Mouse (Mus musculus): ENCODE measurements at regions not wholly inside any gene's neighbourhood (a gene's known extent, or its start where the extent isn't known, plus 50 kb on each side); places are given as distances from the start of the nearest gene placed in this dataset.

DNA sequence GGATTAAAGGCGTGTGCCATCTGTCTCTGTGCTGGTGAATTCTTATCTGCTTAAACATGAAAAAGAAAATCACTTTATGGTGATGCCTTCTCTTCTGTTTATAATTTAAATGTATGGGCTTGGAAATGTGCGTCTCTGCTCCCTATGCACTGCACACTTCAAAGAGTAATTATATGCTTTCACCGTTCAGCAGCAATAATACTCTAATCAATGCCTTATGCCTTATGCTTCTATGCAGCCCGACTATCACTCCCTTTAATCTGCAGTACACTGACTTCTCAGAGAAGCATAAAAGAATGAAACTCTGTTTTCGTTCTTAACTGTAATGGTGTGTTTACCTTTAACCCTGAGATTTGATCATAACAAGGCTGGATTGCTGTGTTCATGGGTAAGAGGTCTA, 395.5 kb upstream of the Pdzrn3 start:
- Histone ChIP-seq H3K4me3 (ENCODE audit: low read depth, low read length) (no peak overlapping the region), H3K27ac (ENCODE audit: low read depth, low read length) (no peak overlapping the region), H3K9me3 (ENCODE audit: control insufficient read depth, low read length) (no peaks in the 10 kb centered on the region), H3K27me3 (ENCODE audit: control insufficient read depth, insufficient read depth, low read length) (no peaks in the 10 kb centered on the region), H3K9ac (replicated peaks; ENCODE audit: low read depth, low read length) (no peak overlapping the region), H3K4me1 (ENCODE audit: control insufficient read depth, insufficient read depth, low read length) (no peaks in the 10 kb centered on the region), H3K36me3 (ENCODE audit: control insufficient read depth, insufficient read depth, low read length) (no peaks in the 10 kb centered on the region), H3K4me2 (ENCODE audit: low read depth, low read length) (no peak overlapping the region)
- 70% methylated on average over 5 of the region's 5 CpGs for WGBS
- ATAC-seq (ENCODE audit: low read depth), result no peak

DNA sequence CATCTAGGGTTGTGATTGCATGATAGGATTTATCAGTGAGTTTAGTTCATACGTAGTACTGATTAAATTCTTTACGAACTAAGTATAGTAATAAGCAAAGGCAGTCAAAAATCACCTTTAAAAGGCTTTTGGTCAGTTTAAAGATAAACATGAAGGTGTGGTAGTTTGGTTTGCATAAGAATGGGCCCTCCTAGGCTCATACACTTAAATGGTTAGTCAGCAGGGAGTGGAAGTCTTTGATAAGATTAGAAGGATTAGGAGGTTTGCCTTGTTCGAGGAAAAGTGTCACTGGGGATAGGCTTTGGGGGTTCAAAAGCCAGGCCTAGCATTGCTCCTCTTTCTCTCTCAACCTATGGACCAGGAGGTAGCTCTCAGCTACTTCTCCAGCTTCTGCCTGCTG, 357.4 kb upstream of the Pdzrn3 start:
- Histone ChIP-seq H3K27ac (ENCODE audit: low read depth, low read length) (no peak overlapping the region), H3K27me3 (ENCODE audit: control insufficient read depth, insufficient read depth, low read length) (no peaks in the 10 kb centered on the region), H3K4me3 (ENCODE audit: low read depth, low read length) (no peak overlapping the region), H3K4me1 (ENCODE audit: control insufficient read depth, insufficient read depth, low read length) (no peaks in the 10 kb centered on the region), H3K9ac (replicated peaks; ENCODE audit: low read depth, low read length) (no peak overlapping the region), H3K36me3 (ENCODE audit: control insufficient read depth, insufficient read depth, low read length) (no peaks in the 10 kb centered on the region), H3K9me3 (ENCODE audit: control insufficient read depth, low read length) (no peaks in the 10 kb centered on the region), H3K4me2 (ENCODE audit: low read depth, low read length) (no peak overlapping the region)
- 70% methylated on average over 3 of the region's 3 CpGs for WGBS
- no peak for ATAC-seq (ENCODE audit: low read depth)

GRCm38 (mm10) chr6:101720513-101720912, 342.8 kb upstream of the Pdzrn3 start:
- no peak for ATAC-seq (ENCODE audit: low read depth)
- H3K36me3 ChIP-seq (ENCODE audit: control insufficient read depth, insufficient read depth, low read length), result no peaks in the 10 kb centered on the region
- no peak overlapping the region for H3K9ac ChIP-seq (replicated peaks; ENCODE audit: low read depth, low read length)
- no peaks in the 10 kb centered on the region for H3K27me3 ChIP-seq (ENCODE audit: control insufficient read depth, insufficient read depth, low read length)
- H3K9me3 ChIP-seq (ENCODE audit: control insufficient read depth, low read length), result no peaks in the 10 kb centered on the region
- no peak overlapping the region for H3K27ac ChIP-seq (ENCODE audit: low read depth, low read length)
- no peak overlapping the region for H3K4me3 ChIP-seq (ENCODE audit: low read depth, low read length)
- no peaks in the 10 kb centered on the region for H3K4me1 ChIP-seq (ENCODE audit: control insufficient read depth, insufficient read depth, low read length)
- H3K4me2 ChIP-seq (ENCODE audit: low read depth, low read length), result no peak overlapping the region

DNA sequence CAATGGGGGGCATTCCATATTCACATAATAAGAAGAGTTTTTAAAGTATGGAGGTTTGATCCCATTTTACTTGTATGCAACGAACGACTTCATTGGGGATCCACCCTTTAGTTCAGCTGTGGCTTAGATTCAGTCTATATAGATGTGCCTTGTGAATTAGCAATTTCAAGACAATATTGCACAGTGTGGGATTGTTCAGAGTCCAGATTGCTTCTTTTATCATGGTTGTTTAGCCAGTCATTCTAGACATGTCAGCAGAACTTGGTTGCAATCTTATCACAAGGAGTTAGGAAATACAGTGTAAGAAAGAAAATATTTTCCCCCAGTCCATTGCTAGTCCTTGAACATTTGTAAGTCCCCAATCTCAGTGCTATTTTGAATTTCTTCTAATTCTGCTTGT, 312.0 kb upstream of the Pdzrn3 start:
- 97% methylated on average over 2 of the region's 2 CpGs for WGBS
- H3K27ac ChIP-seq (ENCODE audit: low read depth, low read length), result no peak overlapping the region
- no peaks in the 10 kb centered on the region for H3K36me3 ChIP-seq (ENCODE audit: control insufficient read depth, insufficient read depth, low read length)
- H3K4me2 ChIP-seq (ENCODE audit: low read depth, low read length), result no peak overlapping the region
- no peak for ATAC-seq (ENCODE audit: low read depth)
- no peaks in the 10 kb centered on the region for H3K9me3 ChIP-seq (ENCODE audit: control insufficient read depth, low read length)
- H3K4me3 ChIP-seq (ENCODE audit: low read depth, low read length), result no peak overlapping the region
- no peaks in the 10 kb centered on the region for H3K27me3 ChIP-seq (ENCODE audit: control insufficient read depth, insufficient read depth, low read length)
- no peaks in the 10 kb centered on the region for H3K4me1 ChIP-seq (ENCODE audit: control insufficient read depth, insufficient read depth, low read length)
- no peak overlapping the region for H3K9ac ChIP-seq (replicated peaks; ENCODE audit: low read depth, low read length)

GRCm38 (mm10) chr6:101686578-101686977, 308.9 kb upstream of the Pdzrn3 start:
- H3K4me3 ChIP-seq (ENCODE audit: low read depth, low read length), result no peak overlapping the region

DNA sequence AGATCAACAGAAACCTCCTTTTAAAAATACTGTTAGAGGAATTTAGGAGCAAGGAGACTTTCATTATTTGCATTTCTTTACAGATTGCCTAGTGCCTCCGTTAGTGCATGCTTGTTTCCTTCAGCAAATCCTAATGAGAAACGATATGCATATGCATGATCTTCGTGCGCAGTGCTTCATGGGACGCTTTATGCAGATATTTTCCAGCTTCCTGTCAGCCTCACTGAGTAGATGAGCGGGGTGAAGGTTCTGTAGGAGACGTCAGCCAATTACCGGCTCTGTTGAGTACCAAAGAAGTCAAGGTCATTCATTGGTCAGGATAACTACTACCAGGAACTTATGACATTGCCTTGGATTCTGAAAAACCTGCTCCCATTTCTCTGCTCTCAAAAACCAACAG, 308.0 kb upstream of the Pdzrn3 start:
- Histone ChIP-seq H3K36me3 (ENCODE audit: control insufficient read depth, insufficient read depth, low read length) (no peaks in the 10 kb centered on the region), H3K27me3 (ENCODE audit: control insufficient read depth, insufficient read depth, low read length) (no peaks in the 10 kb centered on the region), H3K4me1 (ENCODE audit: control insufficient read depth, insufficient read depth, low read length) (no peaks in the 10 kb centered on the region), H3K9me3 (ENCODE audit: control insufficient read depth, low read length) (no peaks in the 10 kb centered on the region), H3K4me3 (ENCODE audit: low read depth, low read length) (no peak overlapping the region), H3K4me2 (ENCODE audit: low read depth, low read length) (peak overlapping the region; percentile 31), H3K9ac (replicated peaks; ENCODE audit: low read depth, low read length) (no peak overlapping the region), H3K27ac (ENCODE audit: low read depth, low read length) (no peak overlapping the region)
- ATAC-seq (ENCODE audit: low read depth), result no peak
- 40% methylated on average over 8 of the region's 8 CpGs for WGBS

More at GRCm38 (mm10) chr6:101686578-101686977, 308.9 kb upstream of the Pdzrn3 start:
- H3K4me1 ChIP-seq (ENCODE audit: control insufficient read depth, insufficient read depth, low read length), result no peaks in the 10 kb centered on the region
- H3K4me2 ChIP-seq (ENCODE audit: low read depth, low read length), result no peak overlapping the region
- H3K27ac ChIP-seq (ENCODE audit: low read depth, low read length), result no peak overlapping the region
- ATAC-seq (ENCODE audit: low read depth), result no peak
- no peaks in the 10 kb centered on the region for H3K27me3 ChIP-seq (ENCODE audit: control insufficient read depth, insufficient read depth, low read length)
- no peaks in the 10 kb centered on the region for H3K36me3 ChIP-seq (ENCODE audit: control insufficient read depth, insufficient read depth, low read length)
- H3K9ac ChIP-seq (replicated peaks; ENCODE audit: low read depth, low read length), result no peak overlapping the region
- H3K9me3 ChIP-seq (ENCODE audit: control insufficient read depth, low read length), result no peaks in the 10 kb centered on the region

DNA sequence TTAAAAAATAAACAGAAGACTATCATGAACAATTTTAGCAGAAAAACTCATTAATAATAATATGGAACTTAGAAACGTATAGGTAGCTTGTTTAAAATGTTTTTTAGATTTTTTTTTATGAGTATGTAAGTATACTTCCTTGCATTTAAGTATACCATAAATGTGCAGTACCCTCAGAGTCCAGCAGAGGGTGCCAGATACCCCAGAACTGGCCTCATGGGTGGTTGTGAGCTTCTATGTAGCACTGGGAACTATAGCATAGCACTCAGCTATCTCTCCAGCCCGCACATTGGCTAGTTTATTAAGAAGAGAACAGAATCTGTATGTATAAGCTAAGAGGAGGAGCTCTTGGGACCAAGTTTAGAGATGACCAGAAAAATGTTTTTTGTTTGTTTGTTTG, 306.7 kb upstream of the Pdzrn3 start:
- Histone ChIP-seq H3K27me3 (ENCODE audit: control insufficient read depth, insufficient read depth, low read length) (no peaks in the 10 kb centered on the region), H3K27ac (ENCODE audit: low read depth, low read length) (no peak overlapping the region), H3K4me2 (ENCODE audit: low read depth, low read length) (no peak overlapping the region), H3K36me3 (ENCODE audit: control insufficient read depth, insufficient read depth, low read length) (no peaks in the 10 kb centered on the region), H3K9ac (replicated peaks; ENCODE audit: low read depth, low read length) (no peak overlapping the region), H3K9me3 (ENCODE audit: control insufficient read depth, low read length) (no peaks in the 10 kb centered on the region), H3K4me3 (ENCODE audit: low read depth, low read length) (no peak overlapping the region), H3K4me1 (ENCODE audit: control insufficient read depth, insufficient read depth, low read length) (no peaks in the 10 kb centered on the region)
- ATAC-seq (ENCODE audit: low read depth), result no peak
- WGBS, result 70% methylated on average over 2 of the region's 2 CpGs

DNA sequence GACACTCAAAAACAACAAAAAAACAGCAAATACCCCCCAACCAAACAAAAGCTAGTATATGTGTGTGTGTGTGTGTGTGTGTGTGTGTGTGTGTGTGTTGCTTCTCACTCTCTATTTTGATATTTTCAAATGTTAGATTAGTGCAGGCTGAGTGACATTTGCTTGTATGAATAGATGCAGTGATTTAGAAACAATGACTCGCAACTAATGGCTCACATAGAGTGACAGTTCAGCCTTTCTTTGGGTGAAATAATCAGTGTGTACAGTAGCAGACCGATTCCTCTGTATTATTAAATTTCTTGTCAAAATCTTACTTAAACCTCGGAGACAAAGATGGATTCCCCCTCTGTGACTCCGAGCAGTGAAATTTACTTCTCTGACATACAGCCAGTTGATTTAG, 297.1 kb upstream of the Pdzrn3 start:
- Histone ChIP-seq H3K9ac (replicated peaks; ENCODE audit: low read depth, low read length) (no peak overlapping the region), H3K4me2 (ENCODE audit: low read depth, low read length) (no peak overlapping the region), H3K9me3 (ENCODE audit: control insufficient read depth, low read length) (no peaks in the 10 kb centered on the region), H3K27me3 (ENCODE audit: control insufficient read depth, insufficient read depth, low read length) (no peaks in the 10 kb centered on the region), H3K4me3 (ENCODE audit: low read depth, low read length) (no peak overlapping the region), H3K36me3 (ENCODE audit: control insufficient read depth, insufficient read depth, low read length) (no peaks in the 10 kb centered on the region), H3K4me1 (ENCODE audit: control insufficient read depth, insufficient read depth, low read length) (no peaks in the 10 kb centered on the region), H3K27ac (ENCODE audit: low read depth, low read length) (no peak overlapping the region)
- WGBS, result 57% methylated on average over 4 of the region's 4 CpGs
- ATAC-seq (ENCODE audit: low read depth), result no peak

DNA sequence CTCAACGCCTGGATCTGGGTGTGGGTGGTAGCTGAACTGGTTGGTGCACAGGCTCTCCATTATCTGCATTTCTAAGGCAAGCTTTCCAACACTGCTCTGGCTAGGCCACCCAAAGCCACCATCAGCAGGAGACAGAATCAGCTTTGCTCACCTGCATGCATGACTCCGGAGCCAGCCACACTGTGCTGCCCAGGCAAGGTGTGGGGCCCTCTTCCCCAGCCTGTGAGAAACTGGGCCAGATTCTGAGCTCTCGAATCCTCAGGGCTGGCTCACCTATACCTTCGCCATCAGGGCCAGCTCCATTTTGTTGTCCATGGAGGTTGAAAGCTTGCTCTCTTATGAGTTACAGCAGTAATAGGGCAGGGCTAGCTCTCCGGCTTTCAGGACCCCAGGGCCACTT, 293.1 kb upstream of the Pdzrn3 start:
- Histone ChIP-seq H3K27me3 (ENCODE audit: control insufficient read depth, insufficient read depth, low read length) (no peaks in the 10 kb centered on the region), H3K4me2 (ENCODE audit: low read depth, low read length) (no peak overlapping the region), H3K36me3 (ENCODE audit: control insufficient read depth, insufficient read depth, low read length) (no peaks in the 10 kb centered on the region), H3K27ac (ENCODE audit: low read depth, low read length) (no peak overlapping the region), H3K4me1 (ENCODE audit: control insufficient read depth, insufficient read depth, low read length) (no peaks in the 10 kb centered on the region), H3K9ac (replicated peaks; ENCODE audit: low read depth, low read length) (no peak overlapping the region), H3K4me3 (ENCODE audit: low read depth, low read length) (no peak overlapping the region), H3K9me3 (ENCODE audit: control insufficient read depth, low read length) (no peaks in the 10 kb centered on the region)
- ATAC-seq (ENCODE audit: low read depth), result no peak
- 70% methylated on average over 5 of the region's 5 CpGs for WGBS

Data from neural tube, embryonic 14.5 days (tissue).